Mouse (Mus musculus): ENCODE measurements around the gene Cpa1.

The Cpa1 gene

GRCm38 (mm10) chr6:30620994-30621393 lies 18.0 kb upstream of the Cpa1 start:
- DNase-seq (ENCODE audit: low spot score in 2 of 2) = no peak

- no peak for DNase-seq (ENCODE audit: low spot score in 2 of 2)
Observed at GRCm38 (mm10) chr6:30621986-30622389, 17.0 kb upstream of the Cpa1 start.

- no peak for DNase-seq (ENCODE audit: low spot score in 2 of 2)
Observed at GRCm38 (mm10) chr6:30624763-30625162, 14.3 kb upstream of the Cpa1 start.

DNA sequence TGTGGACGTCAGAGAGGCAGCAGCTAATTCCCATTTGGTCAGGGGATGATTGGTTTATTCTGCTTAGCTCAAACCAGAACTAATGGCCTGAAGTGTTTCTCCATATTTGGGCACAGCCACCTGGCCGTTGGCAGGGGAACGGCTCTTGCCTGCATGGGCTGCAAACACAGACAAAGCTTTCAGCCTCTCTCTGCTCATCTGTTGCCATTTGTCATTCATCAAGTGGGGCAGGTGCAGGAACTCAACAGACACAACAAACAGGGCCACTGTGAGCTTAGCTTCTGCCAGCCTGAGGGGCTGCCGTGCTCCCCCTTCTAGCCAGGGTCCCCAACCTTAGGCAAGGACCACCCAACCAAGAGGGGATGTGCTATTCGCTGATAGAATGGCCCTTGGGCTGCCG lies 10.9 kb upstream of the Cpa1 start:
- DNase-seq (ENCODE audit: low spot score in 2 of 2) = peak; percentile 37 to 47

GRCm38 (mm10) chr6:30629989-30630388 lies 9.0 kb upstream of the Cpa1 start:
- DNase-seq (ENCODE audit: low spot score in 2 of 2) = no peak

DNA sequence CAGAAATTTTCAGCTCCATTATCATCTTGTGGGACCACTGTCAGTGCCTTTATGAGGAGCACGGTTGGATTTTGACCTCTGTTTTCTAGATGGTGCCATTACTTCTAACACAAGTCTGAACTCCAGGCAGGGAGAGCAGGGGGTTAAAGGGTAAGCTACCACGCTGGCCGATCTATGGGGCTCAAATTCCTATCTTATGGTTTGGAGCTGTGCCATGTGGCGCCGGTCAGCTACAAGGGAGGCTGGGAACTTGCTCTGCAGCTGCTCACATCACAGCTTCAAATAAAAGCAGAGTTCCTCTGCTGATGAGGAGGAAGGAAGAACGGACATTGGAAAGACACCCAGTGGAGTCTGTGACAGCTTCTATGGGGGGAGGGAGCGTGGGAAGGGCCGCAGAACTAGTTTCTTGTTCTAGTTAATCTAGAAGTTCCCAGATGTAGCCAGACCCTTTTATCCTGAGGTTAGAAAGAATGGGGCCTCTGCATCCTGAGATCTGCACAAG lies 3.6 kb upstream of the Cpa1 start:
- DNase-seq (ENCODE audit: low spot score in 2 of 2) = no peak

- DNase-seq (ENCODE audit: low spot score in 2 of 2) = no peak
Observed at GRCm38 (mm10) chr6:30636186-30636842, 2.7 kb upstream of the Cpa1 start.

GRCm38 (mm10) chr6:30643694-30644460 lies 4.9 kb downstream of the Cpa1 start:
- DNase-seq (ENCODE audit: low spot score in 2 of 2) = no peak

DNA sequence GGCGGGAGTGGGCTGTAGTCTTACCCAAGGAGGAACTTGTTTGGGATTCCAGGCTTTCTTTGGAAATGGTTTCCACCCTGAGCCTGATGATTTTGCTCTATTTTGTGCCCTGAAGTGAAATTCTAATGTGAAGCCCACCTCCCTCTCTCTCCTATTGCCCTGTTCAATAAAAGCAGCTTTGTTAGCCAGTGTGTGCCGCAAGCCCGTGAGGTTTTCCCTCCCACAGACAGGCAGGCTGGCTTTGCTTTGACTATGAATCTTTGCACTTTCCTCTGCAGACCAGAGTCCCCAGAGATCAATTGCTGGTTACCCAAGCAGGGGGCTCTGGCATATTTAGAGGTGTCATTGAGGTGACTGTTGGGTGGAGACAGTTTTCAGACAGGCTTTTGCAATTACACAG lies 5.4 kb downstream of the Cpa1 start:
- no peak for DNase-seq (ENCODE audit: low spot score in 2 of 2)

- no peak for DNase-seq (ENCODE audit: low spot score in 2 of 2)
Observed at GRCm38 (mm10) chr6:30645379-30645778, 6.4 kb downstream of the Cpa1 start.

GRCm38 (mm10) chr6:30649651-30650296 lies 10.8 kb downstream of the Cpa1 start:
- DNase-seq (ENCODE audit: low spot score in 2 of 2) = peak; percentile 37 to 41

DNA sequence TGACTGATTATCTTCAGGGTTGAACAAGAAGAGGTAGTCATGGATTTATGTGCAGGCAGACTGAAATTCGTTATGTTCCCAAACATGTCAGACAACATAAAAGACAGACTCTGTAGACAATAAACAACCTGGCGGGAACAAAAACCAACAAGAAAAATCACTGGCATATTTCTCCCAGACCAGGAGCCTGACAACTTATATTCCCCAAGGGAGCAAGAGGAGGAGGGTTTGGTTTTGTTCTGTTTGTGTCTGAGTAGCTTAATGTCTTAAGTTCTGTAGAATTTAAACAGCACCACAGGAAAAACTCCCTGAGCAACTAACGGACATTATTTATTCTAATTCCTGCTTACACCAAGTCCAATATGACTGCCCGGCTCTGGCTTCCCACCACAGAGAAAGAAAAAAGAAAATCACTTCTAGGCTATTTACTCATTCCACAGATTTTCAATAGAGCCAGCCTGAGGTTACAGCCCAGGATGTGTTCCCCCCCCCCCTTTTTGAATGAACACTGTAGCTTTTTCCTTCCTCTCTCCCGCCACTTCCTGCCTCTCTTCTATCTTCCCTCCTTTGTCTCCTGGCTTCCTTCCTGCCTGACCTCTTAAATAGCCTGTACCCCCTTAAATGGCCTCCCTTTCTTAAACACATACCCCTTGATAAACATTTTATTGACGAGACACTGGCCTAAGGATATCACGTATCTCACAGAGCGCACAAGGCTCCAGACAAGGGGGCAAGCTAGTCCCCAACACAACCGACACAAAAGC lies 13.6 kb downstream of the Cpa1 start:
- DNase-seq (ENCODE audit: low spot score in 2 of 2) = no peak

DNA sequence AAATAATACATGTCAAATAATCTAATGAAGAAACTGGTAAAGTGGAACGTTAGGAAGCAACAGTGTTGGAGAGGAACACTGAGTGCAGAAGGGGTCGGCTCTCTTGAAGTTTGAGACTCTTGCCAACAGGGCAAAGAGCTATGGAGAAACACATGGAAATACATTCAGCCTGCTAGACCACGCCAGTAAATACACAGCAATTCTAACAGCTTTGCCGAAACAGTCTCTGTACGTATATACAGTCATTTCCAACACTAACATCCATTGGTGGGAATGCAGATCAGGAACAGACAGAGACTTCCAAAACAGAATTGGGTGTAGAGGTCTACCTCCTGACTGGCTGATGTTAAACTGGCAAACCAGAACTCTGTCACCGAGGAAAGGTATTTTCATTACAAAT lies 14.5 kb downstream of the Cpa1 start:
- DNase-seq (ENCODE audit: low spot score in 2 of 2) = no peak

- no peak for DNase-seq (ENCODE audit: low spot score in 2 of 2)
Observed at GRCm38 (mm10) chr6:30654402-30654859, 15.4 kb downstream of the Cpa1 start.

DNA sequence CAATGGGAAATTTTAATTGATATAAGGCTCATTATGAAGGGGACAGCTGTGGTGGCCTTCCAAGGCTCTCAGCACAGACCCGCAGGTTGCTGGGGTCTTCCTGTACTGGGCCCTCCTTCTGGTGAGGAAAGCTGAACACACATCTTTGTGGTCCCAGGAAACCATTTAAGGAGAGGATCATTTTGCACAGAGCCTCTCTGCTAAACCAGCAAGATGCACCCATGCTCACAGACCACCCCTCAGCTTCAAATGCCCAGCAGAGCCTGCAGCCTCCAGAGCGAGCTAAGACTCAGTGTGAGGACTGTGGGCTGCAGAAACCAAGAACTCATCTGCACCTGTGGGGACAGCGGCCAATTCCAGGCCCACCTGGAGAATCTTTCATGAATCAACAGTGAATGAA lies 15.9 kb downstream of the Cpa1 start:
- no peak for DNase-seq (ENCODE audit: low spot score in 2 of 2)

GRCm38 (mm10) chr6:30657279-30657678 lies 18.3 kb downstream of the Cpa1 start:
- no peak for DNase-seq (ENCODE audit: low spot score in 2 of 2)

- no peak for DNase-seq (ENCODE audit: low spot score in 2 of 2)
Observed at GRCm38 (mm10) chr6:30658619-30659018, 19.6 kb downstream of the Cpa1 start.

DNA sequence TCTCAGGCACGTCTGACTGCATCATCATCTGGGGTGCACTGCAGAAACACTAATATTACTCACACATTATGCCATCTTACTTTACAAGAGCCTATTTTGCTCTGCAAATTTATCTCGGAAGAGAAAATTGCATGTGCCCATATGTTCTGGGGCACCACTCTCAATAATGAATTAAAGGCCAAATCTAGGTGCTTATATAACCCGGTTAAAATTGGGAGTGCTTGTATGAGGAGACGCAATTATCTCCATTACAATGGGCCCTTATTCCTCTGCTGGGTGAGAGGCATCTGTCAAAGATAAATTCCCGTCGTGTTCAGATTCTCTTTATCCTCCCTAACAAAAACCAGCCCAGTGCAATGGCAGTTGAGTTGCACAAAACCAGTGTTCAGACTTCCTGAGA lies 25.8 kb downstream of the Cpa1 start:
- DNase-seq (ENCODE audit: low spot score in 2 of 2) = no peak

GRCm38 (mm10) chr6:30665296-30665695 lies 26.3 kb downstream of the Cpa1 start:
- DNase-seq (ENCODE audit: low spot score in 2 of 2) = no peak

GRCm38 (mm10) chr6:30666043-30666442 lies 27.0 kb downstream of the Cpa1 start:
- no peak for DNase-seq (ENCODE audit: low spot score in 2 of 2)

DNA sequence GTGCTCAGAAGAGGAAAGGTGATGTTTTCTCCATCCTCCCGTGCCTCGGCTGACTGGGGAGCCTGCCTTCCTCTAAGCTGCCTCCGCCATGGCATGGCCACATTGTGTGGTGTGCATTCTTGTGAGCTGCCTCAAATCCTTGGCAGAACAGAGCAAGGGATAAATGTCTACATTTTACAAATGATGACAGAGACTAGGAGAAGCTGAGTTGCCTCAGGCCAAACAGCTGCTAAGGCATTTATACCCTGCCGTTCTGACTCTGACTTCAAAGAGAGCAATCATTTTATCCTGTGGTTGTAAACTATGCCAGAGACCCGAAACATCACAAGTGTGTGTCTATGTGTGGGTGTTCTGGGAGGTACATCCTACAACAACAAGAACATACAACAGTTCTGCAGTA lies 28.6 kb downstream of the Cpa1 start:
- no peak for DNase-seq (ENCODE audit: low spot score in 2 of 2)

GRCm38 (mm10) chr6:30671696-30672095 lies 32.7 kb downstream of the Cpa1 start:
- DNase-seq (ENCODE audit: low spot score in 2 of 2) = no peak

All from right cerebral cortex, adult 2 months (tissue).